Mouse (Mus musculus) forebrain, embryonic 16.5 days (tissue): Measurements from ENCODE around the gene Foxn3. TPM values are rescaled to one million over a fixed set of nuclear protein-coding genes. Genes with fewer than 3 reads are reported as not detected.
A peak's percentile ranks its signal among the peaks of the same experiment; 100 is the strongest.

ENCODE experiments used
- ATAC-seq: fragments of 200-750 bp; cut with Nextera tagmentation; 2 replicates; pipeline ENCODE4 v1.8.0; 2017; ENCODE audit warnings: mild to moderate bottlenecking, moderate library complexity
- H3K27ac ChIP-seq: fragments of 300-500 bp; sonication (generic); 2 replicates; pipeline ENCODE4 v1.5.1; 2014; ENCODE audit warnings: low read length, control low read depth
- H3K27me3 ChIP-seq: fragments of 300-500 bp; sonication (generic); replicated peaks from 2 replicates; pipeline ENCODE4 v1.6.1; 2014; ENCODE audit warnings: low read length; ENCODE audit not compliant: control insufficient read depth, insufficient read depth
- H3K36me3 ChIP-seq: fragments of 300-500 bp; sonication (generic); 2 replicates; pipeline ENCODE4 v1.6.1; 2014; ENCODE audit not compliant: control insufficient read depth, insufficient read depth
- H3K4me1 ChIP-seq: fragments of 300-500 bp; sonication (generic); replicated peaks from 2 replicates; pipeline ENCODE4 v1.6.1; 2014; ENCODE audit warnings: low read length; ENCODE audit not compliant: control insufficient read depth, insufficient read depth
- H3K4me2 ChIP-seq: fragments of 300-500 bp; sonication (generic); 2 replicates; pipeline ENCODE4 v1.6.1; 2014; ENCODE audit warnings: mild to moderate bottlenecking, low read length, control low read depth
- H3K4me3 ChIP-seq: fragments of 300-500 bp; sonication (generic); replicated peaks from 2 replicates; pipeline ENCODE4 v1.5.1; 2014; ENCODE audit warnings: mild to moderate bottlenecking, low read length, control low read depth
- H3K9ac ChIP-seq: fragments of 300-500 bp; sonication (generic); replicated peaks from 2 replicates; pipeline ENCODE4 v1.6.1; 2014; ENCODE audit warnings: low read depth, low read length, control low read depth
- H3K9me3 ChIP-seq: fragments of 300-500 bp; sonication (generic); 2 replicates; pipeline ENCODE4 v1.6.1; 2016; ENCODE audit warnings: low read length; ENCODE audit not compliant: control insufficient read depth
- WGBS: fragments of 180-500 bp; shearing (Covaris S2); extraction: QIAGEN DNeasy Blood & Tissue Kit; methylation state at CpG from one replicate; pipeline ENCODE4 v1.1.7; 2014; 5-methylcytosine and 5-hydroxymethylcytosine counted together
- polyA plus RNA-seq: library from polyadenylated mRNA; unstranded; fragments of >200 nt; fragmentation: Nextera tagmentation; extraction: Ambion mirVana; gene quantifications from 2 replicates; pipeline ENCODE4 v1.2.1, GENCODE M21; 2015

Foxn3 gene
- polyA plus RNA-seq, 1 experiment from 2014 or later: 78.0 TPM

DNA sequence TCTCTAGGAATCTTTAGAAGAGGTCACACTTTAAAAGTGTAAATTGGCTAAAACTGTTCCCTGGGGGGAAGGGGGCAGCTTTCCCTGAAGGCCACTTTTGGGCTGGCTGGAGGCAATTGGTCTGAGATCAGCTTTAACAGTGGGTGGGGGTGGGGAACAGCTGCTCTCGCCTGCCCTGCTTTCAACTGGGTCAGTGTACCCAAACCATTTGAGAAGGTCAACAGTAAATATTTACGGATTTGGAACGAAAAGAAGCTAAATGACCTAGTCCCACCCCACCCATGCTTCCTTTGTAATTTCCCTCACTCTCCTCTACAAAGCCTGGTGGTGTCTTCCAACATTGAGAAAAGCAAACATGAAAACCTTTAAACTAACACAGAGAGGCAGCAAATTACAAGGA, 221.2 kb downstream of the Foxn3 start:
- H3K4me2 ChIP-seq: no peak overlapping the region
- 5% methylated on average over 3 of the region's 3 CpGs for WGBS
- no peaks in the 10 kb centered on the region for H3K36me3 ChIP-seq
- H3K27ac ChIP-seq: 0 out of 2 replicates have a peak overlapping the region, but pooled peaks have one; percentile 0
- H3K9ac ChIP-seq: no peak overlapping the region
- no peaks in the 10 kb centered on the region for H3K9me3 ChIP-seq
- H3K4me1 ChIP-seq: peaks cover 43% of the 10 kb centered on the region
- no peak for ATAC-seq
- H3K27me3 ChIP-seq: no peaks in the 10 kb centered on the region
- H3K4me3 ChIP-seq: no peak overlapping the region

- H3K27me3 ChIP-seq: no peaks in the 10 kb centered on the region
- no peak overlapping the region for H3K9ac ChIP-seq
- peak overlapping the region; percentile 95 for H3K27ac ChIP-seq
- H3K4me1 ChIP-seq: peaks cover 48% of the 10 kb centered on the region
- no peak overlapping the region for H3K4me2 ChIP-seq
- ATAC-seq: no peak
- WGBS: 11% methylated on average over 7 of the region's 7 CpGs
- H3K36me3 ChIP-seq: no peaks in the 10 kb centered on the region
- no peak overlapping the region for H3K4me3 ChIP-seq
- no peaks in the 10 kb centered on the region for H3K9me3 ChIP-seq
These were observed 221.6 kb downstream of the Foxn3 start for GRCm38 (mm10) chr12:99341751-99342150.

- Histone ChIP-seq H3K27me3 (no peaks in the 10 kb centered on the region), H3K9ac (no peak overlapping the region), H3K4me3 (no peak overlapping the region), H3K9me3 (no peaks in the 10 kb centered on the region), H3K36me3 (no peaks in the 10 kb centered on the region), H3K4me1 (peaks cover 55% of the 10 kb centered on the region), H3K4me2 (peak overlapping the region; percentile 32), H3K27ac (peak overlapping the region; percentile 95)
- 75% methylated on average over 13 of the region's 13 CpGs for WGBS
- no peak for ATAC-seq
These were observed 222.8 kb downstream of the Foxn3 start for GRCm38 (mm10) chr12:99340418-99341182.

DNA sequence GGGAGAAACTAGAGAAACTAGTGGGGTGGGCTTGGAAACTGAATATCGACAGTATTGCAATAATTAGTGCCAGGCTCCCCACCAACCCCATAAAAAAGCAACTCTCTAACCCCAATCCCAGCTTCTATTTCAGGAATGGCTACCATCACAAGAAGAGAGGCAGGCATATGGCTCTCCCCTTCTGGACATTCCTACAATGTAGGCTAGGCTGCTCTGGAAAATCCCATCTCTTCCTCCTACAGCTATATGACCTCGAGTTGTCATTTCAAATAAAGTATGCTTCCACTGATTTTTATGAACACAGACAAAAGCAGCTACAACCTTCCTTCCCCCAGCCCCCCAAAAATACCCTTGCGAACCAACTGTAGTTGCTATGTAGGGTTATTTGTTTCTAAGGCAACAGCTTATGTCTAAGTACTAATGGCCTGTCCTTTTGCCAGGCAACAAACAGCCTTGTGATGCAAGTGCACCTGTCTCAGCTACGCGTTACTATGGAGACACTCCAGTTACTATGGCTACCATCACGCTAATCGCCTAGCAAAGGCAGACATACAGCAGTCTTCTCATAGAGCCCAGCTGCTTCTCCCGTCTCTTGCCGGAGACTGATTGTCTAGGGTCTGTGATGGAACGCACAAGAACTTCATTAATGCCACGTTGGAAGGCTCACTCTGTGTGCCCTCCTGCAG, 223.6 kb downstream of the Foxn3 start:
- WGBS: 15% methylated on average over 11 of the region's 11 CpGs
- Histone ChIP-seq H3K4me3 (no peak overlapping the region), H3K4me1 (peaks cover 59% of the 10 kb centered on the region), H3K27me3 (no peaks in the 10 kb centered on the region), H3K4me2 (peak overlapping the region; percentile 32), H3K27ac (peak overlapping the region; percentile 95), H3K36me3 (no peaks in the 10 kb centered on the region), H3K9ac (no peak overlapping the region), H3K9me3 (no peaks in the 10 kb centered on the region)
- ATAC-seq: peak; percentile 96

- peaks cover 66% of the 10 kb centered on the region for H3K4me1 ChIP-seq
- no peak for ATAC-seq
- H3K9ac ChIP-seq: no peak overlapping the region
- no peaks in the 10 kb centered on the region for H3K36me3 ChIP-seq
- H3K27me3 ChIP-seq: no peaks in the 10 kb centered on the region
- peak overlapping the region; percentile 95 for H3K27ac ChIP-seq
- WGBS: 90% methylated on average over 2 of the region's 2 CpGs
- H3K9me3 ChIP-seq: no peaks in the 10 kb centered on the region
- no peak overlapping the region for H3K4me3 ChIP-seq
- H3K4me2 ChIP-seq: no peak overlapping the region
These were observed 224.6 kb downstream of the Foxn3 start for GRCm38 (mm10) chr12:99338754-99339153.

DNA sequence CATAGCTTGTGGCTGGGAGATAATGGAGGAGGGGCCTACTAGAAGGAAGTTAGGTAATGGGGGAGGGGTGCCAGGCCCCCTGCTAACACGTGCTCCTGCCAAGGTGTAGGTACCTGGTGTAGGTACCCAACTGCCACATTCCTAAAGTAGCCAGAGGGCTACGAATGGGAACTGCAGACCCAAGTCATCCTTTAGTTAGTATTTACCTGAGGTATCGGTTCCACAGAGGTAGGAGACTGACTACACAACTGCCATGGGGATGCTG, 226.3 kb downstream of the Foxn3 start:
- 90% methylated on average over 3 of the region's 3 CpGs for WGBS

DNA sequence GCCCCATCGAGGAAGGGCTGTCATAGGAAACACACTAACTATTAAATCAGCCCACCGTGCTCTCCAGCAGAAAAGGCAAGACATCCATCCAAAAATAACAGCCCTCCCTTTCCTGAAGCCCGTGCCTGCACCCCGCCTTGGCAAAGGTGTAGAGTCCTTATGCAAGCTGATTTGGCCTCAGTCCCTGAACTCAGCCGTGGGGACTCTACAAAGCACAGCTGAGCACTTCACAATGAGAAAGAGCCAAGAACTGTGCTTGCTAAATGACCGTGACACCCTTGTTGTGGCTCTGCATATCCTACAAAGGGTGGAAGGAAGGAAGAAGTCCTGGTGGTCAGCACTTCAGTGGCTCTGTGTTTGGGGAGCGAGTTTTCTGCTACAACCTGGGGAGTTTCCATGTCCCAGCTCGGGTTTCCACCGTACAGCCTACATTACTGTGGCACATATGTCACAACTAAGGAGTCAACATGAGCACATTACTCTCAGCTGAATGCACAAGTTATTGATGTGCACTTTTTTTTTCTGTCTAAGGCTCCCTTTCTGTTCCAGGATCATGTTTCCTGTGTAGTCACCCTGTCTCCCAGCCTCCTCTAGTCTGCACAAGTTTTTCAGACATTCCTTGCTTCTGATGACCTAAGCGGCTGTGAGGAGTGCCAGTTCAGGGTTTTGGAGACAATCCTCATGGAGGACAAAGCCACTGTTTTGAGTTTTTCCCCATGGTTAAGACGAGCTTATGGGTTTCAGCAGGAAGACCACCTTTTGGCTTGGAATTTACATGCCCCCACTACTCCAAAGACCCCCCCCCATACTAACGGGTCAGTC, 226.8 kb downstream of the Foxn3 start:
- peak overlapping the region; percentile 60 for H3K27ac ChIP-seq
- H3K4me2 ChIP-seq: 0 out of 2 replicates have a peak overlapping the region, but pooled peaks have one; percentile 5
- H3K36me3 ChIP-seq: no peaks in the 10 kb centered on the region
- H3K27me3 ChIP-seq: no peaks in the 10 kb centered on the region
- H3K4me1 ChIP-seq: peaks cover 77% of the 10 kb centered on the region
- H3K9ac ChIP-seq: no peak overlapping the region
- H3K4me3 ChIP-seq: no peak overlapping the region
- no peaks in the 10 kb centered on the region for H3K9me3 ChIP-seq
- ATAC-seq: peak; percentile 37
- WGBS: 29% methylated on average over 12 of the region's 12 CpGs

More for the DNA sequence above, 226.3 kb downstream of the Foxn3 start:
- Histone ChIP-seq H3K27ac (peak overlapping the region; percentile 60), H3K36me3 (no peaks in the 10 kb centered on the region), H3K9ac (no peak overlapping the region), H3K9me3 (no peaks in the 10 kb centered on the region), H3K4me2 (no peak overlapping the region), H3K4me1 (peaks cover 80% of the 10 kb centered on the region), H3K27me3 (no peaks in the 10 kb centered on the region), H3K4me3 (no peak overlapping the region)
- no peak for ATAC-seq

DNA sequence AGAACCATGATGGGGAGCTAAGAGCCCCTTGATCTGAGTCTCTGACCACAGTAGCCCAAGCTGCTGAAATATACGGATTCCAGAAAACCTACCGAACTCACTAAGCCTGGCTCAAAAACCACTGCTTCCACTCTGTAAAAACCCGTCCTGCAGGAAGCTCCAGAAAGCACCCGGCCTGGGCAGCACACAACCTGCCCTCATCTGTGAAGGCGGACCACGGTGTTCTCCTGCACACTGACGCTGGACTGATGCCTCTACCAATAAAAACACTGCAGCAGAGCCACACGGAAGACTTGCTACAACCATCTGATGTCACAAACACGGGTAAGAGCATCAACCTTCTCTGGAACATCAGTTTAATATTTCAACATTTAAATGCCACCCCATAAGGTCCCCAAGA, 227.8 kb downstream of the Foxn3 start:
- H3K36me3 ChIP-seq: no peaks in the 10 kb centered on the region
- no peak overlapping the region for H3K4me2 ChIP-seq
- no peak for ATAC-seq
- no peak overlapping the region for H3K27ac ChIP-seq
- H3K9me3 ChIP-seq: no peaks in the 10 kb centered on the region
- WGBS: 85% methylated on average over 9 of the region's 9 CpGs
- H3K4me3 ChIP-seq: no peak overlapping the region
- peaks cover 75% of the 10 kb centered on the region for H3K4me1 ChIP-seq
- no peak overlapping the region for H3K9ac ChIP-seq
- H3K27me3 ChIP-seq: no peaks in the 10 kb centered on the region

DNA sequence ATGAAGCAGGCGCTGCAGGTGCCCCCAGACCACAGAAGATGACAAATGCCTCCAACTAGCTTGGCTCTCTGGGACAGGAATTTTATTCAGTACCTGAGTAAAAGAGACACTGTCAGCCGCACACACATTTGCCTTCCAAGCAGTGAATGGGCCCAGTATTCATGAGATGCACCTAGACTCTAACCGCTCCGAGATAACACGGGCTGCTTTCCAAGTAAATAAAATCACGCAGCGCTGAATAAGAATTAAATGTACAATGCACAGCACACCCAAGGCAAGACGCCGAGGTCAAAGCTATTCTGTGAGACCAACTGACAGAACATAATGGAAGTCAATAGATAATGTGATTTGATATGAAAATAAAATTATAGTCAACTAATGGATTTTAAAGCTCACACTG, 229.4 kb downstream of the Foxn3 start:
- no peak overlapping the region for H3K9ac ChIP-seq
- no peaks in the 10 kb centered on the region for H3K9me3 ChIP-seq
- H3K4me2 ChIP-seq: no peak overlapping the region
- H3K27me3 ChIP-seq: no peaks in the 10 kb centered on the region
- H3K4me1 ChIP-seq: peaks cover 73% of the 10 kb centered on the region
- H3K27ac ChIP-seq: peak overlapping the region; percentile 13
- WGBS: 39% methylated on average over 9 of the region's 9 CpGs
- H3K4me3 ChIP-seq: no peak overlapping the region
- ATAC-seq: no peak
- no peaks in the 10 kb centered on the region for H3K36me3 ChIP-seq
